Mouse (Mus musculus) olfactory bulb, adult 2 months (tissue): ENCODE measurements around the gene Trpm2. TPM values are rescaled to one million over a fixed set of nuclear protein-coding genes. Genes with fewer than 3 reads are reported as not detected.

Source experiments
- H3K27ac ChIP-seq: fragments of 200-500 bp; 2 replicates; pipeline ENCODE4 v1.5.1; 2012; ENCODE audit warnings: low read depth, low read length; ENCODE audit not compliant: insufficient read depth
- H3K4me1 ChIP-seq: fragments of 200-500 bp; 2 replicates; pipeline ENCODE4 v1.6.1; 2012; ENCODE audit warnings: low read length; ENCODE audit not compliant: control insufficient read depth, insufficient read depth
- H3K4me3 ChIP-seq: fragments of 200-500 bp; 2 replicates; pipeline ENCODE4 v1.5.1; 2012; ENCODE audit warnings: mild to moderate bottlenecking, low read depth, low read length, moderate library complexity; ENCODE audit not compliant: insufficient read depth
- CTCF ChIP-seq: fragments of 200-500 bp; IDR thresholded peaks from 2 replicates; pipeline ENCODE4 v1.5.1; 2012; ENCODE audit warnings: low read depth, mild to moderate bottlenecking, low read length, moderate library complexity; ENCODE audit not compliant: insufficient read depth
- POLR2A ChIP-seq: fragments of 200-500 bp; IDR thresholded peaks from 2 replicates; pipeline ENCODE4 v1.6.1; 2012; ENCODE audit warnings: mild to moderate bottlenecking, low read depth, low read length, moderate library complexity; ENCODE audit not compliant: insufficient read depth
- WGBS: fragments of 180-500 bp; shearing (Covaris S2); methylation state at CpG from one replicate; pipeline ENCODE4 v1.1.7; 2018; 5-methylcytosine and 5-hydroxymethylcytosine counted together
- polyA plus RNA-seq: library from polyadenylated mRNA; stranded (reverse); fragments of >200 nt; gene quantifications from 2 replicates; pipeline ENCODE4 v1.2.4, GENCODE M21; 2012; ENCODE audit warnings: low replicate concordance; ENCODE audit not compliant: missing spikeins, insufficient read depth, insufficient read length

Gene Trpm2
- polyA plus RNA-seq, 1 experiment, result not detected

DNA sequence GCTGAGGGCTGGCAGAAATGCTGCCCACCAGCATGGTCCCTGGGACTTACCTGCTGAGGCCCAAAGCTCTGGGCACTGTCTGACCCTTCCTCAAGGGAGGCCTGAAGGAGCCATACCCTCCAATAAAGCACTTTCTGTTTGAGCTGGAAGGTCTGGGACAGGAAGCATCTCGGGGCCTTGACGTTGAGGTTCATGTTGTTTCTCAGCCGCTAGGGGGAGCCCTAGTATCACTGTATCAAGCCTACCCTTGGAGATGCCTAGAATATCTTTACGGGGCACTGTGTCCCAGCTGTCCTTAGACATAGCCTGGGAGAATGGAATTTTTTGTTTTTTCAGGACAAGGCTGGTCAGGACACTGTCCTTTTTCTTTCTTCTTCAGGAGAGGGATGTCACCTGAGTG lies 14.3 kb upstream of the Trpm2 start:
- 1% methylated on average over 4 of the region's 4 CpGs for WGBS
- Histone ChIP-seq H3K4me3 (no peak overlapping the region), H3K4me1 (no peaks in the 10 kb centered on the region; the same call in 1 of the 2 replicates), H3K27ac (no peak overlapping the region)
- TF ChIP-seq POLR2A (no peak), CTCF (peak; percentile 56)

DNA sequence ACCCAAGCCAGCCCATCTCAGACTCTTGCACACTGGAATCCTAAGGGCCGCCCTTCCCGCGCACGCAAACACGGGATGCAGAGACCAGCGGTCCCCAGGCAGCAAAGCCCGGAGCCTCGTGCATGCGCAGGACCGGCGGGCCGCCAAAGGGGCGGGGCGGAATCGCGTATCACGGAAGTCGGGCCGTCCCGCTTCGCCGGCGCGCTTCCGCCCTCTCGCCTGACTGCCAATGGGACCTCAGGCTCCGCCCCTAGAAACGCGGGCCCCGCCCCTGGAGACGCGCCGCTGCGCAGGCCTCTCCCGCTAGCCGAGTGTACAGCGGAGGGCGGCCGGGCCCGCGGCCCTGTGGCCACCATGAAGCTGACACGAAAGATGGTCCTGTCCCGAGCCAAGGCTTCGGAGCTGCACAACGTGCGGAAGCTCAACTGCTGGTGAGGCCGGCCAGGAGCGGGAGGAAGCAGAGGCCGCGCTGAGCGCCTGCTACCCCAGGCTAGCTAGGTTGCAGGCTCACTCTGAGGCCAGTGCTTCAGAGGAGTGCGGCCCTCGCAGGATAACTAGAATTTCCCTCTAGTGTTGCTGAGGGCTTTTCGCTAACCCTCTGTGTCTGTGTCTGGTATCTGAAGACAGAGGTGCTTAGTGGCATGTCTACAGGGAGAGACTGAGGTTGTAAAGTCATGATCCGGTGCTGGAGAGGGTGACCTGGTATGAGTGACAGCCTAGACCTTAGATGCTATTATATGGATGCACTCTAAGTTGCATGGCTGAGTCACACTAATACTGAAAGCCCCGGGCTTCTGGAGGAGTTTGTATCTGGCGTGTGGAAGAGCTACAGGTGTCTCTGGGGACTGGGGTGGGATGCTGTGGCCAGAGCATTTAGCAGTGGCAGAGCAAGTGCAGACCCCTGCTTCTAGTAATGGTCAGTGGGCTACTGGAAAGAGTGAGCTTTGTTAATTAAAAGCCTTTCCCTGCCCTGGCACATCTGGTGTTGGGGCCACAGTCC lies 8.3 kb upstream of the Trpm2 start, which contains the start of gene 1810043G02Rik:
Gene 1810043G02Rik, plus strand, starts transcription at position 174 of the 1,000 bp plus-strand sequence.
- peaks cover 2% of the 10 kb centered on the region for H3K4me1 ChIP-seq
- peak within 1 kb of the TSS; percentile 77 for H3K27ac ChIP-seq
- H3K4me3 ChIP-seq, result peak within 1 kb of the TSS; percentile 83
- TF ChIP-seq POLR2A (peak; percentile 84), CTCF (no peak)
- WGBS, result under 1% methylated on average over 57 of the region's 57 CpGs

- no peak overlapping the region for H3K27ac ChIP-seq
- H3K4me3 ChIP-seq, result no peak overlapping the region
- TF ChIP-seq CTCF (no peak), POLR2A (no peak)
- 74% methylated on average over 8 of the region's 8 CpGs for WGBS
- H3K4me1 ChIP-seq, result peaks cover 2% of the 10 kb centered on the region
Measured at GRCm38 (mm10) chr10:77976458-77977150, 6.2 kb upstream of the Trpm2 start.

DNA sequence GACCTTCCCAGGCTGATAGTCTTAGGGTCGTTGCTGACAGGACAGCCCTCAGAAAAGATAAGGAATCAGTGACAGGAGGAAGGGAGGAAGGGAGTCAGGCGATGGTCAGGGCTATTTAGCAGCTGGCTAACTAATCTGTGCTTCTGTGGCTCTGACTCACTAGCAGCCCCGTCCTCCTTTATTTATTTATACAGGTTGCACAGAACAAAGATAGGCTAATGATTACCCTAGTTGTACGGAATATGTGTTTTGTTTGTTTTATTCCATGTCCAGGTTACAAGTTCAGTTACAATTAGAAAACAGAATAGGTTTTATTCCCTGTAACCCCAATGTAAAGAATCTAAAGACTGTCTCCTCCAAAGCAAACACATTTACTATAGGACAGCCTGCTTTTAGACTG lies 5.3 kb upstream of the Trpm2 start:
- Histone ChIP-seq H3K27ac (no peak overlapping the region), H3K4me1 (peaks cover 2% of the 10 kb centered on the region), H3K4me3 (no peak overlapping the region)
- no peak for TF ChIP-seq POLR2A
- WGBS, result 47% methylated on average over 4 of the region's 4 CpGs

DNA sequence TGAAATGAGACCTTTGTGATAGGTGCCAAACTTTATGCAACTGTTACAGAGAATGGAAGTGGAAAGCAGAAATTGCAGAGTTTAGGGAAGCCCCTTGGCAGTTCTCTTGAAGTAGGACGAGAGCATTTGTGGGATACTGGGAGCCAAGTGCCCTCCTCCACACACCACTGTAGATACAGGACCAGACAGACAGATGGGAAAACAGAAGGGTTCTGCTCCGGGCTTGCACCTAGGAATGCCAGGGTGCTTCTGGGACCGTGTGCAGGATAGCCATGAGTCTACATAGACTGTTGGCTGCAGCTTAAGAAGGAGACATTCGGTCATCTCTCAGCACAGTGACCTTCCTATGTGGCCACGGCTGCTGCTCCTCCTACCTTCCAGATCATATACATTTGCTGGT lies 4.4 kb upstream of the Trpm2 start:
- peaks cover 4% of the 10 kb centered on the region for H3K4me1 ChIP-seq
- WGBS, result 82% methylated on average over 5 of the region's 5 CpGs
- TF ChIP-seq CTCF (no peak), POLR2A (no peak)
- no peak overlapping the region for H3K4me3 ChIP-seq
- H3K27ac ChIP-seq, result no peak overlapping the region

DNA sequence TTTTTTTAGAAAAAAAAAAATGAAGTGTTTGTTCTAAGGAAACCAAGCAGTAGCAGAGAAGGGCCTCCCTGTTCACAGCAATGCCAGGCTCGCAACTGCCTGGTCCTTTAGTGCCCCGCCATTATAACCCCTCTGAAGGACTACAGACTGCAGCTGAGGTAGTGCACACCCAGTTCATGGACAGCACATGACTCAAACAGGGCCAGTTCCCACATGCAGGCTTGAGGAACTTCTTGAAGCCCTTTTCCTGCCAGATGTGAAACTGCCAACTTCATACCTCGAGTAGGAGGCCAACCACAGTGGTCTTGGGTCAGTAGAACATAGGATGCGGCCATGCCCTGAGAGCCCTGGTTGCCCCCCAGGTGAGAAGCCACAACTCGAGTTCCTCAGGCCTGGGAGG lies 4.0 kb upstream of the Trpm2 start:
- 66% methylated on average over 5 of the region's 5 CpGs for WGBS
- H3K4me3 ChIP-seq, result no peak overlapping the region
- TF ChIP-seq POLR2A, result no peak
- TF ChIP-seq CTCF, result no peak

GRCm38 (mm10) chr10:77971709-77972553 lies 1.6 kb upstream of the Trpm2 start:
- Histone ChIP-seq H3K4me3 (no peak overlapping the region), H3K4me1 (peaks cover 10% of the 10 kb centered on the region; the same call in 1 of the 2 replicates), H3K27ac (no peak overlapping the region)
- 62% methylated on average over 17 of the region's 17 CpGs for WGBS
- 0 out of 2 replicates have a peak, but pooled peaks have one; percentile 11 for TF ChIP-seq CTCF
- no peak for TF ChIP-seq POLR2A

More for the DNA sequence above, 4.0 kb upstream of the Trpm2 start:
- H3K27ac ChIP-seq, result no peak overlapping the region
- peaks cover 8% of the 10 kb centered on the region for H3K4me1 ChIP-seq

DNA sequence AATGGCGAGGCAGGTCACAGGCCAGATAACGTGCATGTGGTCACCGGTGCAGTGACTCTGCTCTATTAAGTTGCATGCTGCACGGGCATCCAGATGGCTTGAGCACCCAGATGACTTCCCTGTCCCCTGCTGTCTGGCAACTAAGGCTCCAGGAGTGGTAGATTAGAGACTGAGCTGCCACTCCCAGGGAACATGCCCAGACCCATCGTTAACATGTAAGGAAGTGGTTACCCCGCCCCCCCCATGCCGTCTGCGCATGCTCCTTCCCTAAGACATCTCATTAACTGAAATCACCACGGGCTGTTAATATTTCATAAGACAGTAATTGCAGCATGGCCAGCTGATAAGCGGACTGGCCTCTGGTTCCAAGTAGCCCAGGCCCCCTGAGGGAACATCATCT lies 828 bp upstream of the Trpm2 start:
- no peak overlapping the region for H3K27ac ChIP-seq
- WGBS, result 90% methylated on average over 10 of the region's 10 CpGs
- peaks cover 10% of the 10 kb centered on the region; the same call in 1 of the 2 replicates for H3K4me1 ChIP-seq
- H3K4me3 ChIP-seq, result no peak overlapping the region
- TF ChIP-seq CTCF (no peak), POLR2A (no peak)
